Mouse (Mus musculus) E14TG2a.4 (cell line): ENCODE results near the gene Rilpl1.

Experiments used
- CTCF ChIP-seq: conservative IDR thresholded peaks from 2 replicates; pipeline ENCODE4 v1.5.1; 2014; ENCODE audit warnings: low read length
- NANOG ChIP-seq: IDR thresholded peaks from 2 replicates; pipeline ENCODE4 v1.6.1; 2014; ENCODE audit warnings: borderline replicate concordance, low read length, mixed read lengths
- POU5F1 ChIP-seq: IDR thresholded peaks from 2 replicates; pipeline ENCODE4 v1.6.1; 2014; ENCODE audit warnings: low read length, borderline replicate concordance

GRCm38 (mm10) chr5:124503742-124504141 lies 27.4 kb downstream of the Rilpl1 start:
- TF ChIP-seq POU5F1: no peak
- no peak for TF ChIP-seq CTCF
- TF ChIP-seq NANOG: no peak
